Comparison of ENCODE assay signal across 7 mouse cellular contexts in genomic region chr16:17802839-17803674, GRCm38 (mm10). TPM values are rescaled to one million over a fixed set of nuclear protein-coding genes. Genes with fewer than 3 reads are reported as not detected.
DNase-seq lines count a peak whose midpoint lies in the region; ATAC-seq and TF ChIP-seq lines count a peak whose summit lies in the region.

No protein-coding gene starts in this region.

- 0 out of 2 replicates have a peak, but pooled peaks have one; percentile 15 for TF ChIP-seq POLR2A in testis, adult 2 months (IDR thresholded peaks at IDR 0.05; ENCODE audit: control insufficient read depth, low read depth, low read length)

- H3K27ac ChIP-seq in testis, adult 2 months (ENCODE audit: control insufficient read depth, insufficient read depth, low read depth, low read length), result no peak overlapping the region
- no peak overlapping the region for H3K27ac ChIP-seq in heart, embryonic 14.5 days (replicated peaks in 1 of 2; ENCODE audit: control insufficient read depth in 1 of 2, insufficient read depth in 1 of 2, low read depth in 2 of 2, low read length in 2 of 2)

- H3K9ac ChIP-seq in heart, embryonic 14.5 days (ENCODE audit: low read length), result peak overlapping the region; percentile 56; the same call in 1 of the 2 replicates

- TF ChIP-seq CTCF in testis, adult 2 months (IDR thresholded peaks at IDR 0.05; ENCODE audit: control insufficient read depth, insufficient read depth, insufficient replicate concordance, low read depth, low read length), result no peak

- H3K4me3 ChIP-seq in testis, adult 2 months (ENCODE audit: control insufficient read depth, low read depth, low read length), result peak overlapping the region; percentile 9
- H3K4me3 ChIP-seq in heart, embryonic 14.5 days (ENCODE audit: control insufficient read depth in 1 of 2, insufficient read depth in 1 of 2, low read depth in 1 of 2, low read length in 2 of 2), result peak overlapping the region; percentile 27 to 40

- H3K36me3 ChIP-seq in testis, adult 2 months (ENCODE audit: control insufficient read depth, insufficient read depth, low read length), result no peaks in the 10 kb centered on the region
- H3K36me3 ChIP-seq in heart, embryonic 14.5 days (ENCODE audit: control insufficient read depth, insufficient read depth, low read length), result peaks cover 16% of the 10 kb centered on the region; the same call in 1 of the 2 replicates

- no peak for DNase-seq in testis, postnatal 14 days (ENCODE audit: low spot score)
- peak; percentile 38 to 59 for DNase-seq in cerebellum, postnatal 14 days
- peak; percentile 50 for DNase-seq in left cerebral cortex, adult 11 months (ENCODE audit: low spot score)
- DNase-seq in right cerebral cortex, postnatal 4 days, result peak; percentile 65

- no peak for ATAC-seq in heart, embryonic 14.5 days (ENCODE audit: insufficient number of reproducible peaks, insufficient read depth, low FRiP score, low read depth)
- ATAC-seq in megakaryocyte, adult 5-6 weeks (ENCODE audit: poor library complexity, severe bottlenecking), result peak; percentile 43; the same call in 1 of the 2 replicates

- H3K27me3 ChIP-seq in testis, adult 2 months (ENCODE audit: control insufficient read depth, insufficient read depth, low read length), result no peaks in the 10 kb centered on the region
- H3K27me3 ChIP-seq in heart, embryonic 14.5 days (ENCODE audit: control insufficient read depth, insufficient read depth, low read length), result peaks cover 82% of the 10 kb centered on the region

- H3K9me3 ChIP-seq in heart, embryonic 14.5 days (ENCODE audit: control insufficient read depth, low read length), result no peaks in the 10 kb centered on the region

- H3K4me2 ChIP-seq in heart, embryonic 14.5 days (ENCODE audit: low read length), result peak overlapping the region; percentile 74

- WGBS in heart, embryonic 14.5 days, result 9% methylated on average over 83 of the region's 83 CpGs

- H3K4me1 ChIP-seq in testis, adult 2 months (ENCODE audit: control insufficient read depth, insufficient read depth, low read length), result peaks cover 45% of the 10 kb centered on the region
- H3K4me1 ChIP-seq in heart, embryonic 14.5 days (ENCODE audit: control insufficient read depth in 2 of 2, insufficient read depth in 2 of 2, low read length in 2 of 2), result peaks cover 31 to 54% of the 10 kb centered on the region in 2 experiments; a peak in 3 of 4 replicates

RNA-seq across cellular contexts. Expression of gene Scarf2, which starts 6.0 kb away (rescaled TPM):
- polyA plus RNA-seq in testis, adult 2 months (2012; rRNA removed), result 4.1 and 5.6 TPM in 2 replicates
- polyA plus RNA-seq in heart, embryonic 14.5 days (2014; fragmentation: Nextera tagmentation; extraction: Ambion mirVana), result 7.9 and 11.1 TPM in 2 replicates
- 0.07 TPM in 1 of 2 replicates, not detected in the other for total RNA-seq in megakaryocyte, adult 5-6 weeks (2015)
- total RNA-seq in megakaryocyte, adult 5-6 weeks (2017), result not detected in 2 replicates

RNA-seq across cellular contexts. Expression of gene B830017H08Rik, which starts 29.9 kb away (rescaled TPM):
- polyA plus RNA-seq in testis, adult 2 months (2012; rRNA removed), result 4.5 and 5.6 TPM in 2 replicates
- polyA plus RNA-seq in heart, embryonic 14.5 days (2014; fragmentation: Nextera tagmentation; extraction: Ambion mirVana), result not detected in 2 replicates
- not detected in 2 replicates for total RNA-seq in megakaryocyte, adult 5-6 weeks (2015)
- total RNA-seq in megakaryocyte, adult 5-6 weeks (2017), result not detected in 2 replicates

RNA-seq across cellular contexts. Expression of gene Car15, which starts 35.1 kb away (rescaled TPM):
- 13.9 and 17.9 TPM in 2 replicates for polyA plus RNA-seq in testis, adult 2 months (2012; rRNA removed)
- polyA plus RNA-seq in heart, embryonic 14.5 days (2014; fragmentation: Nextera tagmentation; extraction: Ambion mirVana), result 1.0 and 1.3 TPM in 2 replicates
- total RNA-seq in megakaryocyte, adult 5-6 weeks (2015), result 4.1 and 6.1 TPM in 2 replicates
- 1.7 and 2.3 TPM in 2 replicates for total RNA-seq in megakaryocyte, adult 5-6 weeks (2017)

RNA-seq across cellular contexts. Expression of gene Klhl22, which starts 43.6 kb away (rescaled TPM):
- polyA plus RNA-seq in testis, adult 2 months (2012; rRNA removed), result 9.1 and 9.4 TPM in 2 replicates
- 42.0 and 43.6 TPM in 2 replicates for polyA plus RNA-seq in heart, embryonic 14.5 days (2014; fragmentation: Nextera tagmentation; extraction: Ambion mirVana)
- total RNA-seq in megakaryocyte, adult 5-6 weeks (2015), result 5.0 and 6.9 TPM in 2 replicates
- 7.0 and 8.3 TPM in 2 replicates for total RNA-seq in megakaryocyte, adult 5-6 weeks (2017)
